Mouse (Mus musculus): ENCODE data around the gene Zfp800. TPM values are rescaled to one million over a fixed set of nuclear protein-coding genes. Genes with fewer than 3 reads are reported as not detected.

Zfp800 gene
- polyA plus RNA-seq, 1 experiment from 2014 or later, result 23.0 TPM

DNA sequence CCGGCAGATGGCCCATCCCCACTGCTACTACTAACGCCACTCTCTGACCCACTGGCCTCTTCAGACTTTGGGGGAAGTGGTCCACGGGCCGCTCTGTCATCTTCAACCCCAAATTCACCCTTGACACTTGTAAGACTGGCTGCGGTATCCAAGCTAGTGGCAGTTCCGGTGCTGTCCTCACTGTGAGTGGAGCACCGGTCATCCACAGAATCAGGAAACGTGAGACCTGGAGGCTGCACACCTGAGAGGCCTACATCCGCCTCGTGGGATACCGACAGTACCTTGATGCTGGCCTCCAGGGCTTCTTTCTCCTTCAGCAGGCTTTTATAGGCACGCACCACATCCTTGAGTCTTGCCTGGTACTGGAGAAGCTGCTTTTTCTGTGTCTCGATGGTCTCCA is 23.1 kb upstream of the Zfp800 start:
- H3K9me3 ChIP-seq, result no peaks in the 10 kb centered on the region
- no peak for ATAC-seq (ENCODE audit: low FRiP score)
- peak overlapping the region; percentile 97 for H3K4me2 ChIP-seq
- peaks cover 70% of the 10 kb centered on the region for H3K4me1 ChIP-seq (replicated peaks)
- H3K4me3 ChIP-seq, result peak overlapping the region; percentile 92
- peak overlapping the region; percentile 89 for H3K9ac ChIP-seq
- H3K27me3 ChIP-seq, result no peaks in the 10 kb centered on the region
- H3K36me3 ChIP-seq, result peaks cover 37% of the 10 kb centered on the region
- WGBS, result 25% methylated on average over 13 of the region's 13 CpGs
- H3K27ac ChIP-seq, result no peak overlapping the region

- Histone ChIP-seq H3K9me3 (no peaks in the 10 kb centered on the region), H3K27ac (no peak overlapping the region), H3K27me3 (no peaks in the 10 kb centered on the region), H3K4me1 (replicated peaks) (peaks cover 65% of the 10 kb centered on the region), H3K4me3 (peak overlapping the region; percentile 92), H3K36me3 (peaks cover 38% of the 10 kb centered on the region), H3K9ac (peak overlapping the region; percentile 89), H3K4me2 (peak overlapping the region; percentile 97)
- ATAC-seq (ENCODE audit: low FRiP score), result no peak
- WGBS, result 82% methylated on average over 17 of the region's 17 CpGs
Observed at GRCm38 (mm10) chr6:28420361-28420760, 22.6 kb upstream of the Zfp800 start.

GRCm38 (mm10) chr6:28419673-28420072 is 21.9 kb upstream of the Zfp800 start:
- H3K4me3 ChIP-seq, result peak overlapping the region; percentile 92; the same call in 1 of the 2 replicates
- H3K9me3 ChIP-seq, result no peaks in the 10 kb centered on the region
- WGBS, result 89% methylated on average over 2 of the region's 2 CpGs
- no peak overlapping the region for H3K9ac ChIP-seq
- ATAC-seq (ENCODE audit: low FRiP score), result no peak
- H3K4me2 ChIP-seq, result peak overlapping the region; percentile 97
- H3K27ac ChIP-seq, result no peak overlapping the region
- H3K4me1 ChIP-seq (replicated peaks), result peaks cover 58% of the 10 kb centered on the region
- peaks cover 45% of the 10 kb centered on the region for H3K36me3 ChIP-seq
- no peaks in the 10 kb centered on the region for H3K27me3 ChIP-seq

- H3K4me1 ChIP-seq (replicated peaks), result peaks cover 51% of the 10 kb centered on the region
Observed at GRCm38 (mm10) chr6:28418449-28418848, 20.6 kb upstream of the Zfp800 start.

DNA sequence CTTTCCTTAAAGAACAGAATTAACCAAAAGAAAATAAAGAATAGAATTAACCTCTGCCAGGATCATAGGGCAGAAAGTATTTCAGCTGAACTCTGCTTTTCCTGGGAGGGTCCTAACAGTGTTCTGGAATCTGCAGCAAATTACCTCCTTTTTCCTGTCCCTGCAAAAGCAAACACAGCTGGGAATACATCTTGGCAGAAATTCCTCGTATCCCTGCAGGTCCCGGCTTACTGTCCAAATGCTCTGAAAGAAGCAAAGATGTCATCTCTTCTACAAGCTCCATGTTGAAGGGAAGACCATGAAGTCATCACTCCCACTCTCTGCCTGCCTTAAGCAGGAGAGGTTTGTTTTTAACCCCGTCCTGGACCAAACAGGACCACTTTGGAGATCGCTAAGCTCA is 19.2 kb upstream of the Zfp800 start:
- Histone ChIP-seq H3K4me3 (no peak overlapping the region), H3K27ac (no peak overlapping the region), H3K9me3 (no peaks in the 10 kb centered on the region), H3K27me3 (no peaks in the 10 kb centered on the region), H3K36me3 (peaks cover 60% of the 10 kb centered on the region), H3K4me1 (replicated peaks) (peaks cover 43% of the 10 kb centered on the region), H3K4me2 (no peak overlapping the region), H3K9ac (no peak overlapping the region)
- ATAC-seq (ENCODE audit: low FRiP score), result no peak
- WGBS, result 65% methylated on average over 4 of the region's 4 CpGs

More at GRCm38 (mm10) chr6:28418449-28418848, 20.6 kb upstream of the Zfp800 start:
- Histone ChIP-seq H3K27ac (no peak overlapping the region), H3K36me3 (peaks cover 47% of the 10 kb centered on the region), H3K9ac (no peak overlapping the region), H3K4me3 (no peak overlapping the region), H3K9me3 (no peaks in the 10 kb centered on the region), H3K27me3 (no peaks in the 10 kb centered on the region), H3K4me2 (no peak overlapping the region)
- ATAC-seq (ENCODE audit: low FRiP score), result no peak
- 78% methylated on average over 14 of the region's 14 CpGs for WGBS

- Histone ChIP-seq H3K9me3 (no peaks in the 10 kb centered on the region), H3K27ac (no peak overlapping the region), H3K9ac (no peak overlapping the region), H3K4me1 (replicated peaks) (no peaks in the 10 kb centered on the region), H3K36me3 (peaks cover 32% of the 10 kb centered on the region), H3K4me2 (no peak overlapping the region), H3K4me3 (no peak overlapping the region), H3K27me3 (no peaks in the 10 kb centered on the region)
- 83% methylated on average over 2 of the region's 2 CpGs for WGBS
- no peak; the same call in 1 of the 2 replicates for ATAC-seq (ENCODE audit: low FRiP score)
Observed at GRCm38 (mm10) chr6:28411236-28411635, 13.4 kb upstream of the Zfp800 start.

DNA sequence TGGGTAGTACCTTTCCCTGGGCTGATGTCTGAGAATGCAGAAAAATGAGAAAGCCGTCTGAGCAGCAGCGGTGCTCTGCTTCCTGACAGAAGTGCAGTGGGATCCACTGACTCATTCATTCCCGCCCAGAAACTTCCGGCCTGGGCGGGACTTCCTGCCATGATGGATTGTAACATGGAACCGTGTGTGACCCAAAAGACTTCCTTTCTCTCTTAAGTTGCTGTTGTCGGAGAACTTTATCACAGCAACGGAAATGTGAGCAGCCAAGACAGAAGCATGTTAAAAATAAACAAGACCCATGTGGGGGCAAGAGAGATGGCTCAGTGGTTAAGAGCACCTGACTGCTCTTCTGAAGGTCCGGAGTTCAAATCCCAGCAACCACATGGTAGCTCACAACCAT is 12.2 kb upstream of the Zfp800 start:
- H3K9me3 ChIP-seq, result no peaks in the 10 kb centered on the region
- H3K27me3 ChIP-seq, result no peaks in the 10 kb centered on the region
- H3K9ac ChIP-seq, result no peak overlapping the region
- ATAC-seq (ENCODE audit: low FRiP score), result no peak
- peaks cover 20% of the 10 kb centered on the region for H3K36me3 ChIP-seq
- H3K27ac ChIP-seq, result no peak overlapping the region
- 92% methylated on average over 9 of the region's 9 CpGs for WGBS
- H3K4me3 ChIP-seq, result no peak overlapping the region
- no peaks in the 10 kb centered on the region for H3K4me1 ChIP-seq (replicated peaks)
- H3K4me2 ChIP-seq, result no peak overlapping the region

GRCm38 (mm10) chr6:28399791-28400190 is 2.0 kb upstream of the Zfp800 start:
- ATAC-seq (ENCODE audit: low FRiP score), result no peak
- H3K36me3 ChIP-seq, result no peaks in the 10 kb centered on the region
- no peak overlapping the region for H3K4me3 ChIP-seq
- no peak overlapping the region for H3K9ac ChIP-seq
- no peaks in the 10 kb centered on the region for H3K9me3 ChIP-seq
- 95% methylated on average over 4 of the region's 4 CpGs for WGBS
- no peak overlapping the region for H3K4me2 ChIP-seq
- H3K27ac ChIP-seq, result no peak overlapping the region
- H3K27me3 ChIP-seq, result peaks cover 14% of the 10 kb centered on the region
- peaks cover 21% of the 10 kb centered on the region for H3K4me1 ChIP-seq (replicated peaks)

DNA sequence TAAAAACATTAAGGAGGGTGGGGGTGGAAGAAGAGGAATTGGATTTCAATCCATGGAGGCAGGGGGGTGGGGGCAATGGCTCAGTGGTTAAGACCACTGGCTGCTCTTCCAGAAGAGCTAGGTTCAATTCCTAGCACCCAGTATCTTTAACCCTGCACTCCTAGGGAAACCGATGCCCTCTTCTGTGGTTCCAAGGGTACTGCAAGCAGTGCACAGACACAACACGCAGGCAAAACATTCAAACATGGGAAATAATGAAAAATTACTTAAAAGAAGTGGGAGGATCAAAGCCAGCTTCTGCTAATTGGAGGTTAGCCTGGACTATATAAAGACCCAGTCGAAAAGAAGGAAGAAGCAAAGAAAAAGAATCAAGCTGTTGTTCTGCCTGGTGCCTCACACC is 921 bp upstream of the Zfp800 start:
- WGBS, result 85% methylated on average over 3 of the region's 3 CpGs

DNA sequence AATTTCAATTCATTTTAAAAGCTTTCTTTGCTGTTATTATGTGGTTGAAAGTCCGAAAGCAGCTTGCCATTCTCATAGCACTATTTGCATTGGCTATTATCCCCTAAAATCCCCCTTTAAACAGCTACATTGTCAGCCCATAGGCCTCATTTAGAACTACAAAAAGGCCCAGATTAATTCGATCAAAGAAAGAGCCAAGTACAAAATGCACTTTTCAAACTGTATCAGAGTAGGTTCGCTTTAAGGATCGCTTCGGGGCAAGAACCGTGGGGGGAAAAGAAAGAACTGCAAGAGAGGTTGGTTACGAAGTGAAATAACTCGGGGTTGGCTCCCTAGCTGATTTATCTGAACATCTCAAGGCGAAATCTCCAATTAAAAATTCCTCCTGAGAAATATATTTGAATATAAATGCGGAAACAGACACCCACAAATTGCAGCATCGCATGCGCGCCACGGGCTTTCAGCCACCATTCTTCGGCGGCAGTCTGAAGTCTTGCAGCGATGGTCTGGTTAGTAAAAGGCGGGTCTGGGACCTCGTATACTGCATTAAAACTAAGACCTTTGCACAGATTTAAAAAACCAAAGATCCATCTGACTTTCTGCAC is 850 bp downstream of the Zfp800 start:
- H3K36me3 ChIP-seq, result no peaks in the 10 kb centered on the region
- WGBS, result under 1% methylated on average over 19 of the region's 19 CpGs
- no peak overlapping the region for H3K27ac ChIP-seq
- H3K9ac ChIP-seq, result peak overlapping the region; percentile 71
- peaks cover 14% of the 10 kb centered on the region for H3K27me3 ChIP-seq
- no peak; the same call in 1 of the 2 replicates for ATAC-seq (ENCODE audit: low FRiP score)
- H3K4me1 ChIP-seq (replicated peaks), result peaks cover 21% of the 10 kb centered on the region
- H3K4me3 ChIP-seq, result peak overlapping the region; percentile 49
- peak overlapping the region; percentile 80 for H3K4me2 ChIP-seq
- no peaks in the 10 kb centered on the region for H3K9me3 ChIP-seq

More for the DNA sequence above, 921 bp upstream of the Zfp800 start:
- no peaks in the 10 kb centered on the region for H3K9me3 ChIP-seq
- no peak overlapping the region for H3K27ac ChIP-seq
- H3K36me3 ChIP-seq, result no peaks in the 10 kb centered on the region
- H3K4me2 ChIP-seq, result no peak overlapping the region
- H3K27me3 ChIP-seq, result peaks cover 14% of the 10 kb centered on the region
- ATAC-seq (ENCODE audit: low FRiP score), result no peak
- H3K4me1 ChIP-seq (replicated peaks), result peaks cover 21% of the 10 kb centered on the region
- H3K9ac ChIP-seq, result no peak overlapping the region
- H3K4me3 ChIP-seq, result no peak overlapping the region

- peaks cover 21% of the 10 kb centered on the region for H3K4me1 ChIP-seq (replicated peaks)
- H3K4me2 ChIP-seq, result peak overlapping the region; percentile 80
- H3K9me3 ChIP-seq, result no peaks in the 10 kb centered on the region
- H3K27ac ChIP-seq, result no peak overlapping the region
- H3K9ac ChIP-seq, result peak overlapping the region; percentile 71
- H3K27me3 ChIP-seq, result peaks cover 14% of the 10 kb centered on the region
- 21% methylated on average over 15 of the region's 15 CpGs for WGBS
- peak overlapping the region; percentile 49 for H3K4me3 ChIP-seq
- ATAC-seq (ENCODE audit: low FRiP score), result no peak
- H3K36me3 ChIP-seq, result no peaks in the 10 kb centered on the region
Observed at GRCm38 (mm10) chr6:28396051-28396852, 1.6 kb downstream of the Zfp800 start.

DNA sequence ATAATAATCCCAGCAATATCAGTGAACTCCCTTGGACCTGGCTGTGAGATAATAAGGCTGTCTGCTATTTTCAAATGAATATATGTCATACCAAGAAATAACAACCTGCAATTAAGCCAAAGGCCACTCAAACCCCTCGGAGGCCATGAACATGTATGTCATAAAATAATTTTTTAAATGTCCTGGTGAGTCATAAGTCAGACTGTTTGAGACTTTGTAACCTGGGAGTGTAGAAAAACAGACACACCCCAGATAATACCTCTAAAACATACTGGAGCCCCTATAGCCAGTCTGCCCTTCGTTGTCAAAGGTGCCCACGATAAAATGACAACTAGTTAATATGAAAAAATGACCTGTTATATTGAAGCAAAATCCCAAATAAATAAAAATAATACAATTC is 8.8 kb downstream of the Zfp800 start:
- H3K27ac ChIP-seq, result no peak overlapping the region
- H3K9me3 ChIP-seq, result no peaks in the 10 kb centered on the region
- WGBS, result 89% methylated on average over 3 of the region's 3 CpGs
- no peak overlapping the region for H3K9ac ChIP-seq
- no peaks in the 10 kb centered on the region for H3K27me3 ChIP-seq
- no peaks in the 10 kb centered on the region for H3K4me1 ChIP-seq (replicated peaks)
- no peak overlapping the region for H3K4me3 ChIP-seq
- ATAC-seq (ENCODE audit: low FRiP score), result no peak
- H3K36me3 ChIP-seq, result no peaks in the 10 kb centered on the region
- H3K4me2 ChIP-seq, result no peak overlapping the region

DNA sequence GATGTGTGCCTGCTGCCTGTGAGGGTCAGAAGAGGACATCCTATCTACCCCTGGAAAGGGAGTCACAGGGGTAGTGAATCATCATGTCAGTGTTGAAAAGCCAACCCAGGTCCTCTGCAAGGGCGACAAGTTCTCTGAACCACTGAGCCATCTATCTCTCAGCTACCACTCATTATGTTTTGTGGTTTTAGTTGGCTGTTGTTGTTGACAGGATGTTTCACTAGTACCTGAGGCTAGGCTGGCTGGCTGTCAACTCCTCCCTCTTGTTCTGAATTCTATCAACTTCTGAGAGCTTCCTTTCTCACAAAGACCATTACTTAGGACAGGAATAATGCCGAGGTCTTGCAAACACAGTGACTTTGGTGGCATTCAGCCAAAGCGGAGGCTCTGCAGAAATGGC is 12.6 kb downstream of the Zfp800 start:
- no peak overlapping the region for H3K9ac ChIP-seq
- H3K4me3 ChIP-seq, result no peak overlapping the region
- H3K4me2 ChIP-seq, result no peak overlapping the region
- ATAC-seq (ENCODE audit: low FRiP score), result no peak
- no peaks in the 10 kb centered on the region for H3K36me3 ChIP-seq
- WGBS, result 86% methylated on average over 3 of the region's 3 CpGs
- H3K4me1 ChIP-seq (replicated peaks), result no peaks in the 10 kb centered on the region
- H3K27me3 ChIP-seq, result no peaks in the 10 kb centered on the region
- no peaks in the 10 kb centered on the region for H3K9me3 ChIP-seq
- H3K27ac ChIP-seq, result no peak overlapping the region

Measured in hindbrain, embryonic 13.5 days (tissue).